Mouse (Mus musculus) adrenal gland, postnatal 10 days (tissue): ENCODE measurements around the gene Ntn3. TPM values are rescaled to one million over a fixed set of nuclear protein-coding genes. Genes with fewer than 3 reads are reported as not detected.

Experiments
- DNase-seq: peaks from one replicate; pipeline ENCODE4 v3.0.0; 2021; ENCODE audit warnings: mixed read lengths
- long read RNA-seq, 2 experiments: library from polyadenylated mRNA; stranded (forward); transcript quantifications; one replicate each; pipeline ENCODE4 v2.0.0; 2021
- total RNA-seq, 2 experiments: library from RNA; stranded (reverse); gene quantifications; 2 replicates each; pipeline ENCODE4 v1.2.3; 2021

The Ntn3 gene
- total RNA-seq = 1 to 10 TPM; 3.1 to 4.2 TPM
- long read RNA-seq, experiment 1, full-length matches to known transcripts = 4 of 9 reads
- long read RNA-seq, experiment 1, partial matches to known transcripts = 0 of 9 reads
- long read RNA-seq, experiment 1, other reads (novel, unspliced or antisense) = 5 of 9 reads
- long read RNA-seq, experiment 2, full-length matches to known transcripts = 2 of 2 reads
- long read RNA-seq, experiment 2, partial matches to known transcripts = 0 of 2 reads
- long read RNA-seq, experiment 2, other reads (novel, unspliced or antisense) = 0 of 2 reads

GRCm38 (mm10) chr17:24209043-24209915 is at the start of gene Ntn3:
Ntn3 (minus strand) TSS chr17:24209531.
- DNase-seq = peak; percentile 75

DNA sequence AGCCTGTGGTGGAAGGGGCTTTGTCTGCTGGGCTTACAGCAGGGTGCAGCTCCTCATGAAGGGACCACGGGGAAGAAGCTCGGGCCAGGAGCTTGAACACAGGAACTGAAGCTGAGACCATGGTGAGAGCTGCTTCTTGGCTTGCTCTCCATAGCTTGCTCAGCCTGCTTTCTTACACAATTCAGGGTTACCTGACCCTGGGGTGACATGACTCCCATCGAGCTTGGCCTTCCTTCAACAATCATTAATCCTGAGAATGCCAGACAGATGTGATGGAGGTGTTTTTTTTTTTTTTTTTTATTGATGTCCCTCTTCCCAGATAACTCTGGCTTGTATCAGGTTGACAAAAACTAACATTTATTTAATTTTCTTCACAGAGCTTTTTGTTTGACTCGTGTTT is 49.6 kb upstream of the Ntn3 start:
- peak; percentile 29 for DNase-seq

- DNase-seq = no peak
Measured at GRCm38 (mm10) chr17:24252329-24252728, 43.0 kb upstream of the Ntn3 start.

DNA sequence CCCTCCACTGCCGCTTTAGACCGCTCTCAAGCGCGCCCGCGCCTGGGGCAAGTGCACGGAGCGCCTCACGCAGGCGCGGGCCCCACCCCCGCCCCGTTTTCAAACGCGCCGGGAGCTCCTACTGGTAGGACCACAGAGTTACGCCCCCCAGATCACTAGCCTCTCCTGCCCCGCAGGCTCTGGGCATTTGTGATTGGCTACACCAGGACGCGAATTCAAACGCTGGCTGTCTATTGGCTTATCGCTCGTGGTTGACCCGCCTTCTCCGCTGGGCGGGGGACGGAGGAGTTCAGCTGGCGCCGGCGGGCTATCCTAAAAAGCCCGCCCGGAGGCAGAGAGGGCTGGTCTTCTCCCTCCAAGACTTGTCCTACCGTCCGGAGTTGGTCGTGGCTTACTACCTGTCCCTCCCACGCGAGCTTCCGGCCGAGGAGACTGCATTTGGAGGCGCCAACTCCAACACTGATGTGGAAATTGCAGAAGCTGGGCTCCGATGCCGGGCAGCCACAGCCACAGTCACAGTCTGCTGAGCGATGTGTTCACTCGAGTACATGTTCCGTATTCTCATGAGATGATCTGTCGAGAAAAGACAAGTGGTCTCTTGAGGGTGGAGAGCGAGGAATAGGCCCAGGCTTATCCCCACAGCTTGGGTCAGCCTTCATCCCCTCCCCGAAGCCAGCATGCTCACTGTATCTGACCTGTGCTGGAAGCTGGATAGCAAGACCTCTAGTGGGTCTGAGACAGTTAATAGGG is 42.2 kb upstream of the Ntn3 start, which contains the start of gene Ccnf:
Gene Ccnf, minus strand, starts transcription at position 165 of the 750 bp plus-strand sequence.
- peak; percentile 97 for DNase-seq

- DNase-seq = no peak
Measured at GRCm38 (mm10) chr17:24250988-24251319, 41.6 kb upstream of the Ntn3 start.

DNA sequence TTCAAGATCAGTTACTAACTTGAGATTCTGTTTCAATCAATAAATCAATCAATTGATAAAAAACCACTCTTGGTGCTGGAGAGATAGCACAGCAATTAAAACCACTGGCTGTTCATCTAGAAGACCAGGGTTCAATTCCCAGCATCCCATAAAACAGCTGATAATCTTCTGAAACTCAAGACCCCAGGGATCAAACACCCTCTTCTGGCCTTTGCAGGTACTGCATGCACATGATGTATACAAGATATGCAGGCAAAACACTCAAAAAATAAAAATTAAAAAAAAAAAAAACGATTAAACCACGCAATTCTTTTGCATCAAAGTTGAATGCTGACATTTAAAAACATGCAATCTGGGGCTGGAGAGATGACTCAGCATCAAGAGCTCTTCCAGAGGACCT is 39.3 kb upstream of the Ntn3 start:
- no peak for DNase-seq

DNA sequence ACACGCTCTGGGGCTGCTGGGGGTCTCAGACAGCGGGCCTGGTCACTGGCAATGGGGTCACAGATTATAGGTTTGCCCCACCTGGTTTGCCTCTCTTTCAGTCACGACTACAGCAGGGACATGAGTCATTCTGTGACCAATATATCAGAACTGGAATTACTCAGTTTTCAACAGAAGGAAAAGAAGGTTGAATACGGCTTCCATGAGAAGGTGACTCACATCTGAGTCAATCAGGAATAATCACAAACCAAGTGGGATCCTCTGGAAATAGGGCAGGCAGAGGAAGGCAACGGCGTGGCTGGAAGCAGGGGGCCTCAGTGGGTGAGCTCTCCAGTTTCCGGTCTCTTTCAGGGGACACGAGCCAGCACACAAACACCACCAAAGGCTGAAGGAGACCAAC is 34.7 kb upstream of the Ntn3 start:
- DNase-seq = no peak

DNA sequence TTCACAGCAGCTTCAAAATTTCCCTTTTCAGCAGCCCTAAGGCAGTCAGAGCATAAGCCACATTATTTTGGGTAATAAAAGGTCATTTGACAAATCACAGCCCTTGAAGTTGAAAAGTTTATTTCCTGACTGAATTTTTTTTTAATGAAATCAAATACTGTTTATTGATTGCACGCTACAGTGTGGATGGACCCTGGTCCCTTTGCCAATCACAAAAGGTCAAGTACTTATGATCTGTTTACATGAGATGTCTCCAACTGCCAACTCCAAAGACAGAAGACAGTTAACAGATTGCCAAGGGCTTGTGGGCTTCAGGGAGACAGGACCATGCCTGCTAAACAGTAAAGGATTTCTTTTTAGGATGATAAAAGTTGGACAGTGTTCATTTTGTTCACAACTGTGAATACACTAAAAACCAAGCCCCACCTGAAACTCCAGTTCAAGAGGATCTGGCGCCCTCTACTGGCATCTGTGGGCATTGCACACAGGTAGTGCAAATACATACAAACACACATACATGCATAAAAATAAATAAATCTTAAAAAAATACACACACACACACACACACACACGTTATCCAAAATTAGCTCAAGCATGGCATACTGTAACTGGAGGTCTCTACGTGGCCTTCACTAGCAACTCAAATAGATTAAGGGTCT is 34.1 kb upstream of the Ntn3 start:
- peak; percentile 64 for DNase-seq

- DNase-seq = no peak
Measured at GRCm38 (mm10) chr17:24236921-24237320, 27.6 kb upstream of the Ntn3 start.

- no peak for DNase-seq
Measured at GRCm38 (mm10) chr17:24236479-24236878, 27.1 kb upstream of the Ntn3 start.

DNA sequence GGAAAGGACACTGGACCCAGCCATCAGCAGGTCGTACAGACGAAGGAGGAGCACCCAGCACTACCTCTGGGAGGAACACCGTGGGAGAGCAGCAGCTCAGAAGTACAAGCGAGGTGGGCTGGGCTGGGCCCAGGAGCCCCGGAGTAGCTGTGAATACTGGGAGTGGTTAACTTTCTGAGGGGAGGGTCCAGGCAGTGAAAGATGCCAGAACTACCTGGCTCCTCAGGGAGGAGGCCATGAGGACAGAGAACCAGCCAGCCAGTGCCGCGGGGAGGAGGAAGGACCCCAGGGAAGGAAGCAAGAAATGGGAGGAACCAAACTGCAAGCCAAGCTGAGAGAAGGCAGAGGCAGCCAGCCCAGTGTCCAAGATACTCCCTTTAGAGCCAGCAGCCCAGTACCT is 18.6 kb upstream of the Ntn3 start:
- no peak for DNase-seq

DNA sequence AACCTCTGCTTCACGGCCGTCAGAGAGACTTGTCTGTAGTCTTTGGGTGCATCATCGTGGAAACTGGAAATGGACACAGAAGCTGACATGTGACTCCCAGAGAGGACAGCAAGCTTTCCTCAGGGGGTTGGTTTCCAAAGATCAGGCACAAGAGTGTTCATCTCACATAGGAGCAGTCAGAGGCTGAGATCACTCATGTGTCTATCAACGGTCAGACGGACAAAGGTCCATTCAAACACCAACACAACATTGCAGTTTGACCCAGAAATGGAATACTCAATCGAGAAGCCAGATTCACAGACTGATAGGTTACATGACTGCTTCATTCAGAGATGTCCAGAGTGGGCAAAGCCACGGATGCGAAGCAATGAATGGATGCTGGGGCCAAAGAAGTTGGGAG is 17.4 kb upstream of the Ntn3 start:
- DNase-seq = no peak

GRCm38 (mm10) chr17:24225851-24226250 is 16.5 kb upstream of the Ntn3 start:
- no peak for DNase-seq

- no peak for DNase-seq
Measured at GRCm38 (mm10) chr17:24224741-24225140, 15.4 kb upstream of the Ntn3 start.

- no peak for DNase-seq
Measured at GRCm38 (mm10) chr17:24223513-24223912, 14.2 kb upstream of the Ntn3 start.

GRCm38 (mm10) chr17:24222653-24223052 is 13.3 kb upstream of the Ntn3 start:
- no peak for DNase-seq

DNA sequence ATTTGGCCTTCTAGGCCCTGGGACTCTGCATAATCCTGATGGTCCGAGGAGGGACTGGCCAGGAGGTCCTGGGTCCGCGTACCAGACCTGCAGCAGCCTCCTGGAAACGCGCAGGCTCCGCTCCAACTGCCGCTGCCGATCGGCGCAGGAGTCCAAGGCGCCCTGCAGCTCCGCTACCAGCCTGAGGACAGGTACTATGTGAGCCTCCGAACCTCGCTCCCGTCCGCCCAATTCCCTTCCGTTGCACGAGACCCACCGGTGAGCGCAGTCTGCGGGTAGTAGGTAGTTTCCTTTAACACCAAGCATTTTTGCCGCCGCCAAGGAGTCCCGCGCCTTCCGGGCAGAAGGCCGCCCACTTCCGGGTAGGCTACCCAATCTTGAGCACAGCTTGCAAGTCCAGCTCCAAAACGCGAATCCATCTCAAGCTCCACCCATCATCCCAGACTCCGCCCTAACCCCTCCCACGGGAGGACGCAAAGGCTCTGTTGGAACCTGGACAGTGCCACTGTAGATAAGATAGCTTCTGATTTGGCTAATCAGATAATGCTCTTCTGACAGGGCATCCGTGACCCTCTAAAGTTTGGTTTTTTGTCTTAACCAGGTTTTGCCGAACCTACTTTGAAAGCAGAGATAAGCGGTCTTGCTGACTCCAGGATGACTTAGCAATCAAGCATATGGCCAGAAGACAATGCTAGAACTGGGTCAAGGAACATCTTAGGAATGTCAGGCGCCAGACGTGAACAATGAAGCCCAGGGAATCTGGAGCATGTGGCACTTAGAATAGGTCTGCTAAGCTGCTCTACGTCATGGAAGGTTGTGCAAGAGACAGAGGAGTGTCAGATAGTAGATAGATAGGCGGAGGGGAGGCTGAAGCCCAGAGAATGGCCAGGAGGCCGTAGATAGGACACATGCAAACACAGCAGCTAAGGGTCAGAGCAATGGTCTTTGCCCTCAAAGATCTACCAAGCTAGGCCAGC is 11.4 kb upstream of the Ntn3 start, which contains the start of gene Tedc2:
Gene Tedc2, minus strand, starts transcription at position 417 of the 977 bp plus-strand sequence.
- DNase-seq = peak; percentile 96

- no peak for DNase-seq
Measured at GRCm38 (mm10) chr17:24216836-24217235, 7.5 kb upstream of the Ntn3 start.

DNA sequence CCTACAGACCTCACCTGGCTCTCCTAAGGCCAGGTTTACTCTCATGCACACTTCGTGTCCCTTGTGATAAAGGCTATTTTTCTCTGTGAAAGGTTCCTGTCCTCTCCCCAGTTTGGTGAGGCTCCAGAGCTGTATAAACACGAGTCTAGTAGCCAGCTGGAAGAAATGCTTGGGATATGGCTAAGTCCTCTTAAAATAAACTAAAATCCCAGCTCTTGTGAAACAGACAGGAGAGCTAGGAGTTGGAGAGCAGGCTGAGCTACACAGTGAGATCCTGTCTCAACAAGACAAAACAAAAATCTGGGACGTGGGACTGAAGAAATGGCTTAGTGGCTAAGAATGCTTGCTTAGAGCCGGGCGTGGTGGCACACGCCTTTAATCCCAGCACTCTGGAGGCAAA is 3.9 kb upstream of the Ntn3 start:
- no peak for DNase-seq

- DNase-seq = no peak
Measured at GRCm38 (mm10) chr17:24212441-24213018, 3.2 kb upstream of the Ntn3 start.
